Mouse (Mus musculus) CH12.LX (cell line): ENCODE results near the gene Fbxo41. TPM values are rescaled to one million over a fixed set of nuclear protein-coding genes. Genes with fewer than 3 reads are reported as not detected.

Source experiments
- DNase-seq: peaks from one replicate; pipeline ENCODE4 v3.0.0-alpha.2; 2013; ENCODE audit errors: extremely low read depth
- H3K27ac ChIP-seq: 2 replicates; pipeline ENCODE4 v1.5.1; 2012; ENCODE audit warnings: low read depth, mild to moderate bottlenecking, control low read depth, moderate library complexity; ENCODE audit not compliant: insufficient read depth
- H3K27me3 ChIP-seq: replicated peaks from 2 replicates; pipeline ENCODE3; 2012; ENCODE audit warnings: inconsistent platforms
- H3K36me3 ChIP-seq, 2 experiments: replicated peaks in 1 of 2; 2 replicates each; pipeline versions ENCODE3 to v1.6.1; 2012; ENCODE audit warnings: inconsistent platforms in 1 of 2, low read length in 1 of 2, mild to moderate bottlenecking in 1 of 2, mixed read lengths in 1 of 2, moderate library complexity in 1 of 2; ENCODE audit not compliant: control insufficient read depth in 1 of 2, insufficient read depth in 1 of 2
- H3K4me1 ChIP-seq, 2 experiments: 2 replicates each; pipeline ENCODE4 v1.6.1; 2012; ENCODE audit warnings: inconsistent platforms in 1 of 2, moderate library complexity in 1 of 2; ENCODE audit not compliant: insufficient read depth in 2 of 2, control insufficient read depth in 1 of 2
- H3K4me2 ChIP-seq: 2 replicates; pipeline ENCODE4 v1.6.1; 2012; ENCODE audit warnings: low read depth, mild to moderate bottlenecking, control low read depth; ENCODE audit not compliant: poor library complexity, insufficient read depth, severe bottlenecking
- H3K4me3 ChIP-seq, 3 experiments: fragments of 150-350 bp in 1 of 3; sonication (generic) in 1 of 3; replicated peaks in 1 of 3; 2 replicates each; pipeline versions ENCODE3 to v1.5.1; 2011 to 2012; ENCODE audit warnings: low read depth in 2 of 3, low read length in 2 of 3, mild to moderate bottlenecking in 2 of 3, moderate library complexity in 2 of 3, control low read depth in 1 of 3, improper control_type of control experiment in 1 of 3, inconsistent platforms in 1 of 3, mixed read lengths in 1 of 3; ENCODE audit not compliant: poor library complexity in 1 of 3
- H3K79me2 ChIP-seq: replicated peaks from 2 replicates; pipeline ENCODE4 v1.6.1; 2012; ENCODE audit warnings: mild to moderate bottlenecking, moderate library complexity; ENCODE audit not compliant: control insufficient read depth, poor library complexity, insufficient read depth, severe bottlenecking; ENCODE audit errors: extremely low read depth
- H3K9ac ChIP-seq: 2 replicates; pipeline ENCODE4 v1.6.1; 2012; ENCODE audit warnings: low read depth, mild to moderate bottlenecking, control low read depth, moderate library complexity; ENCODE audit not compliant: insufficient read depth
- H3K9me3 ChIP-seq: replicated peaks from 2 replicates; pipeline ENCODE3; 2012; ENCODE audit warnings: low read length, inconsistent platforms, mixed read lengths
- CTCF ChIP-seq, 2 experiments: IDR thresholded peaks in 1 of 2; conservative IDR thresholded peaks in 1 of 2; 2 replicates each; pipeline ENCODE4 v1.5.1; 2011 to 2012; ENCODE audit warnings: low read depth in 2 of 2, low read length in 2 of 2, improper control_type of control experiment in 1 of 2, inconsistent platforms in 1 of 2, mild to moderate bottlenecking in 1 of 2, moderate library complexity in 1 of 2
- ELF1 ChIP-seq: IDR thresholded peaks from 2 replicates; pipeline ENCODE4 v1.6.1; 2014; ENCODE audit warnings: low read depth, mild to moderate bottlenecking, inconsistent platforms, low read length, improper control_type of control experiment
- EP300 ChIP-seq: IDR thresholded peaks from 2 replicates; pipeline ENCODE4 v1.6.1; 2011; ENCODE audit warnings: low read length, improper control_type of control experiment
- ETS1 ChIP-seq: conservative IDR thresholded peaks from 2 replicates; pipeline ENCODE4 v1.6.1; 2012; ENCODE audit warnings: low read depth, mild to moderate bottlenecking, inconsistent platforms, low read length, improper control_type of control experiment, moderate library complexity
- GABPA ChIP-seq: IDR thresholded peaks from 2 replicates; pipeline ENCODE4 v1.6.1; 2012; ENCODE audit warnings: low read depth, low read length, improper control_type of control experiment, inconsistent platforms; ENCODE audit not compliant: insufficient replicate concordance
- HCFC1 ChIP-seq: IDR thresholded peaks from 2 replicates; pipeline ENCODE4 v1.6.1; 2012; ENCODE audit warnings: low read depth, mild to moderate bottlenecking, inconsistent platforms, low read length, improper control_type of control experiment
- JUN ChIP-seq: IDR thresholded peaks from 2 replicates; pipeline ENCODE4 v1.6.1; 2011; ENCODE audit warnings: low read depth, mild to moderate bottlenecking, low read length, improper control_type of control experiment, moderate library complexity; ENCODE audit not compliant: insufficient read depth
- MAFK ChIP-seq: IDR thresholded peaks from 2 replicates; pipeline ENCODE4 v1.6.1; 2011; ENCODE audit warnings: low read length, improper control_type of control experiment; ENCODE audit not compliant: insufficient replicate concordance
- MAX ChIP-seq: IDR thresholded peaks from 2 replicates; pipeline ENCODE4 v1.6.1; 2011; ENCODE audit warnings: low read length, improper control_type of control experiment
- MAZ ChIP-seq: IDR thresholded peaks from 2 replicates; pipeline ENCODE4 v1.6.1; 2012; ENCODE audit warnings: low read depth, mild to moderate bottlenecking, inconsistent platforms, low read length, improper control_type of control experiment, moderate library complexity
- NELFE ChIP-seq: IDR thresholded peaks from 2 replicates; pipeline ENCODE4 v1.6.1; 2011; ENCODE audit warnings: low read depth, low read length, improper control_type of control experiment
- NRF1 ChIP-seq: IDR thresholded peaks from 2 replicates; pipeline ENCODE4 v1.6.1; 2014; ENCODE audit warnings: low read depth, mild to moderate bottlenecking, inconsistent platforms, low read length, improper control_type of control experiment, moderate library complexity
- POLR2A ChIP-seq: IDR thresholded peaks from 2 replicates; pipeline ENCODE4 v1.6.1; 2011; ENCODE audit warnings: low read depth, mild to moderate bottlenecking, improper control_type of control experiment, low read length
- POLR2AphosphoS2 ChIP-seq: IDR thresholded peaks from 2 replicates; pipeline ENCODE4 v1.6.1; 2011; ENCODE audit warnings: low read depth, low read length, improper control_type of control experiment
- RAD21 ChIP-seq: IDR thresholded peaks from 2 replicates; pipeline ENCODE4 v1.6.1; 2011; ENCODE audit warnings: low read depth, mild to moderate bottlenecking, low read length, improper control_type of control experiment, moderate library complexity
- RCOR1 ChIP-seq: conservative IDR thresholded peaks from 2 replicates; pipeline ENCODE4 v1.6.1; 2012; ENCODE audit warnings: low read depth, mild to moderate bottlenecking, inconsistent platforms, low read length, improper control_type of control experiment
- TCF12 ChIP-seq: IDR thresholded peaks from 2 replicates; pipeline ENCODE4 v1.6.1; 2014; ENCODE audit warnings: low read depth, mild to moderate bottlenecking, inconsistent platforms, low read length, improper control_type of control experiment
- ZNF384 ChIP-seq: IDR thresholded peaks from 2 replicates; pipeline ENCODE4 v1.6.1; 2012; ENCODE audit warnings: low read depth, low read length, improper control_type of control experiment, inconsistent platforms
- dilution Hi-C: fragments of 300-500 bp; cut with MboI; formaldehyde crosslinking; loops from 2 replicates; pipeline ENCODE4 v1.14.3; 2020; ENCODE audit warnings: low sequenced_read_pairs; ENCODE audit not compliant: extremely low pct_unique_long_range_greater_than_20kb, extremely low pct_ligation_motif_present
- in situ Hi-C: fragments of 300-500 bp; cut with MboI; formaldehyde crosslinking; loops from 3 replicates; pipeline ENCODE4 v1.14.3; 2019; ENCODE audit warnings: low sequenced_read_pairs, low pct_ligation_motif_present, low pct_unique_long_range_greater_than_20kb, mixed read lengths
- polyA plus RNA-seq: library from polyadenylated mRNA; unstranded; fragments of >175 nt; gene quantifications from 2 replicates; pipeline ENCODE4 v1.2.1, GENCODE M21; 2012; ENCODE audit warnings: low read depth; ENCODE audit not compliant: insufficient read length
- total RNA-seq, 2 experiments: library from RNA; depleted of rRNA; stranded (reverse); fragments of 300-350 nt in 1 of 2; fragments of >200 nt in 1 of 2; gene quantifications; 2 replicates each; pipeline ENCODE4 v1.2.3; 2012 to 2014

The Fbxo41 gene
- total and polyA plus RNA-seq, 3 experiments = 0.04 TPM; not detected in 2

DNA sequence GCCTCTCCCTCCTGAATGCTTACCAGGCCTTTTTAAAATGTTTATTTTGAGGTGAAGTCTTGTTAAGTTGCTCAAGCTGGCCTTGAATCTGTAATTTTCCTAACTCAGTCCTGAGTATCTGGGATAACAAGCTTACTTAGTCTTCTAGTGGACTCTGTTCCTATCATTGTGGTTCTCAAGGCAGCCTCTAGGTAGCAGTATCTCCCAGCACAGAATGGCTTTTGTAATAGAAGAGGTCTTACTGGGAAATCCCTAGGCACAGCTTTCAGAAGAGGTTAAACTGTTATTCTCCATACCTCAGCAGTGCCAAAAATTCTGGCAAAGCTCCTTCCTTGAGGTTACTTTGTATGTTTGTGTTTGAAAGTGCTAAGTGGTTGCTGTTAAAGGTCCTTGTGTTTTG lies 37.4 kb downstream of the Fbxo41 start:
- Histone ChIP-seq H3K9ac (no peak overlapping the region), H3K4me2 (no peak overlapping the region), H3K9me3 (no peaks in the 10 kb centered on the region), H3K36me3 (peaks cover 85 to 97% of the 10 kb centered on the region in 2 experiments), H3K4me3 (no peak overlapping the region), H3K79me2 (peaks cover 6% of the 10 kb centered on the region; the same call in 1 of the 2 replicates), H3K4me1 (peaks cover 0 to 5% of the 10 kb centered on the region in 2 experiments; a peak in 1 of 4 replicates), H3K27ac (no peak overlapping the region), H3K27me3 (no peaks in the 10 kb centered on the region)
- dilution Hi-C loops = no loop called here
- TF ChIP-seq RCOR1 (no peak), NRF1 (no peak), ZNF384 (no peak), NELFE (no peak), MAZ (no peak), TCF12 (no peak), RAD21 (peak; percentile 5), CTCF (conservative IDR thresholded peaks at IDR 0.05 in 1 of 2, IDR thresholded peaks at IDR 0.05 in 1 of 2; ENCODE audit: low read depth in 2 of 2, low read length in 2 of 2) (peak in 1 of 2 experiments; percentile 42; a peak in 2 of 4 replicates)
- no peak for DNase-seq
- in situ Hi-C loops = loop anchor here (25.0 kb wide), 1 partner anchor 447 kb away; the partner anchor contains the start of genes Nat8f1, Nat8f4 and Tprkb

DNA sequence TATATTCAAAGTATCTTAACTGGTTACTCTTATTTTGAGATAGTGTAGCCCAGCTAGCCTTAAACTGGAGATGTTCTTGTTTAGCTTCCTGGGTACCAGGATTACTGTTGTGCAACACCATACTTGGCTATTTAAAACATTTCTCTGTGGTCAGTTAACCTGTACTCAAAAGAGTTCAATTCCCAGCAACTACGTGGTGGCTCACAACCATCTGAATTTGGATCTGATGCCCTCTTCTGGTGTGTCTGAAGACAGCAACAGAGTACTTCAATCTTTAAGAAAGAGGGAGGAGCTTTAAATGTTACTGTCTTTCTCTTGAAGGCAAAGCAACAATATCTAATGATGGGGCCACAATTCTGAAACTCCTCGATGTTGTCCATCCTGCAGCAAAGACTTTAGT lies 43.2 kb downstream of the Fbxo41 start:
- in situ Hi-C loops (loop anchor here (25.0 kb wide), 1 partner anchor 453 kb away; the partner anchor contains the start of genes Nat8f1, Nat8f4 and Tprkb), dilution Hi-C loops (no loop called here)
- no peak overlapping the region for H3K27ac ChIP-seq
- H3K4me1 ChIP-seq = peaks cover 2 to 27% of the 10 kb centered on the region in 2 experiments; a peak in 3 of 4 replicates
- peaks cover 57 to 90% of the 10 kb centered on the region in 2 experiments for H3K36me3 ChIP-seq
- no peak overlapping the region for H3K4me3 ChIP-seq
- no peak overlapping the region for H3K9ac ChIP-seq
- TF ChIP-seq ETS1 = no peak
- no peak for TF ChIP-seq MAX
- no peak for TF ChIP-seq TCF12
- no peak for TF ChIP-seq GABPA
- no peak for TF ChIP-seq EP300
- no peak for TF ChIP-seq ELF1
- TF ChIP-seq POLR2A = no peak
- peaks cover 54% of the 10 kb centered on the region for H3K79me2 ChIP-seq
- DNase-seq = no peak
- no peaks in the 10 kb centered on the region for H3K9me3 ChIP-seq
- no peak overlapping the region for H3K4me2 ChIP-seq
- H3K27me3 ChIP-seq = no peaks in the 10 kb centered on the region

DNA sequence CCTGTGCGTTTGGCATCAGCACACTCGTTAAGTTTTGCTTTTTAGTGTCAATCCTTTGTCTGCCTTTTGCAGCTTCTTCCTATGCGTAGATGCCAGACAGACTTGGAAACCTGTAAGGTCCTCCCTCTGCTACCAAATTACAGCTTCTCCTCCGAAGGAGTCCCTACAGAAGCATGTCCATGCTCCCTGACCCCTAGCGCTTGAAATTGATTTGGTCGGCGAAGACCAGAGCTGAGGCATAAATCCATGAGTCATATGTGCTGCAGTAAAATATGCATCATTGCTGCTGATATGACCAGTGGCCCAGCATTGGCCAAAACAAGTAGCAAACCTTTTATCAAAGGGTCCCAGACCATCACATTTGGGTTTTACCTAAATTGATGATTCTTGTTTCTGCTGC lies 50.0 kb downstream of the Fbxo41 start:
- no peak for DNase-seq
- Histone ChIP-seq H3K4me3 (peak overlapping the region; percentile 76 to 93 (median 89)), H3K4me1 (peaks cover 2 to 51% of the 10 kb centered on the region in 2 experiments; a peak in 3 of 4 replicates), H3K79me2 (peaks cover 57% of the 10 kb centered on the region), H3K27me3 (no peaks in the 10 kb centered on the region), H3K9me3 (no peaks in the 10 kb centered on the region), H3K36me3 (peaks cover 0 to 51% of the 10 kb centered on the region in 2 experiments), H3K27ac (peak overlapping the region; percentile 54), H3K9ac (peak overlapping the region; percentile 93), H3K4me2 (peak overlapping the region; percentile 97)
- TF ChIP-seq MAFK (no peak), POLR2AphosphoS2 (no peak), HCFC1 (no peak), JUN (no peak)
- dilution Hi-C loops (no loop called here), in situ Hi-C loops (loop anchor here (25.0 kb wide), 1 partner anchor 459 kb away; the partner anchor contains the start of genes Nat8f1, Nat8f4 and Tprkb)
